Mouse (Mus musculus) layer of hippocampus, adult 18-20 months (tissue): ENCODE results near the gene Ndufa4l2. TPM values are rescaled to one million over a fixed set of nuclear protein-coding genes. Genes with fewer than 3 reads are reported as not detected.

ENCODE experiments used
- DNase-seq, 2 experiments: peaks; one replicate each; pipeline ENCODE4 v3.0.0; 2022; ENCODE audit warnings: low spot score in 2 of 2
- total RNA-seq, 2 experiments: library from RNA; stranded (reverse); gene quantifications; 2 replicates each; pipeline ENCODE4 v1.2.3; 2021

Ndufa4l2 gene
- total RNA-seq, 2 experiments from 2014 or later: 3.6 to 3.8 TPM

DNA sequence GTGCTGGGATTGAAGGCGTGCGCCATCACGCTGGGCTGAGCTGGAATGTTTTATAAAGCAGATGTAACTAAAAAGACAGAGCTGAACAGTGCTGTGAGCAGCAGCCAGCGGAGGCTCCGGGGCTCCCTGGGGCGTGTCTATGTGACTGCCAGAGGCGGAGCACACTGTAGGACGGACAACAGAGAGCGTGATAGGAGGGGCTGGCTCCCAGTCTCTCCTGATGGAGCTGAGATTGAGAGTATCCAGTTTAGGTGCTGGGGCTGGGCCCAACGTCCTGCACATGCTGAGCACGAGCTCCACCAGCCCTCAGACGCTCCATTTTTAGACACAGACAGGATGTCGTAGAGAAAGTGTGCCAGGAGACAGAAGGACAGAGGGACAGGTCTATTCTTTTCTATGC, 49.5 kb downstream of the Ndufa4l2 start:
- DNase-seq: no peak

Other genes starting within 250 kb of the Ndufa4l2 start
- 100 to 1,000 TPM; 253 to 259 TPM for gene Dctn2, start 248.6 kb upstream of the Ndufa4l2 start, total RNA-seq
- 10 to 100 TPM; 48.1 to 53.2 TPM for gene Mbd6, start 225.9 kb upstream of the Ndufa4l2 start, total RNA-seq
- 10 to 100 TPM; 55.2 to 57.5 TPM for gene Mars, start 203.2 kb upstream of the Ndufa4l2 start, total RNA-seq
- under 1 TPM; 0.84 to 0.92 TPM for gene Arhgap9, start 193.0 kb upstream of the Ndufa4l2 start, total RNA-seq
- gene Gli1, start 173.0 kb upstream of the Ndufa4l2 start, total RNA-seq: 1 to 10 TPM; 1.5 to 2.0 TPM
- gene Inhbe, start 160.6 kb upstream of the Ndufa4l2 start, total RNA-seq: not detected
- not detected for gene Inhbc, start 144.5 kb upstream of the Ndufa4l2 start, total RNA-seq
- 100 to 1,000 TPM; 164 to 167 TPM for gene R3hdm2, start 134.6 kb upstream of the Ndufa4l2 start, total RNA-seq
- 1 to 10 TPM; 2.4 to 3.5 TPM for gene Stac3, start 13.3 kb upstream of the Ndufa4l2 start, total RNA-seq
- gene Shmt2, start 7.5 kb downstream of the Ndufa4l2 start, total RNA-seq: 10 to 100 TPM; 24.2 to 25.3 TPM
- 1 to 10 TPM; 1.2 to 1.3 TPM for gene Nxph4, start 19.6 kb downstream of the Ndufa4l2 start, total RNA-seq
- 100 to 1,000 TPM; 284 to 294 TPM for gene Lrp1, start 106.2 kb downstream of the Ndufa4l2 start, total RNA-seq
- 1 to 10 TPM; 5.7 to 7.3 TPM for gene Stat6, start 128.0 kb downstream of the Ndufa4l2 start, total RNA-seq
- gene Nemp1, start 151.9 kb downstream of the Ndufa4l2 start, total RNA-seq: 1 to 10 TPM; 6.6 to 6.7 TPM
- gene Nab2, start 153.6 kb downstream of the Ndufa4l2 start, total RNA-seq: 10 to 100 TPM; 54.8 to 55.6 TPM
- gene Myo1a, start 190.2 kb downstream of the Ndufa4l2 start, total RNA-seq: 1 to 10 TPM in 1 of 2 experiments, under 1 TPM in 1; 0.79 to 1.7 TPM
- 1 to 10 TPM; 3.8 to 6.9 TPM for gene Tac2, start 209.5 kb downstream of the Ndufa4l2 start, total RNA-seq
- gene Zbtb39, start 224.6 kb downstream of the Ndufa4l2 start, total RNA-seq: 10 to 100 TPM; 11.2 to 11.8 TPM
- gene Gpr182, start 236.8 kb downstream of the Ndufa4l2 start, total RNA-seq: 1 to 10 TPM in 1 of 2 experiments, under 1 TPM in 1; 0.99 to 1.2 TPM
- gene Rdh1, start 244.8 kb downstream of the Ndufa4l2 start, total RNA-seq: under 1 TPM in 1 of 2 experiments, not detected in 1; 0.15 TPM
- not detected for gene Rdh16f1, start 244.8 kb downstream of the Ndufa4l2 start, total RNA-seq